20 mouse cellular contexts compared by ENCODE assay signal in genomic region chr2:12329620-12330019, GRCm38 (mm10).
"Had no signal": no experiment of that assay in that cellular context is flagged by ENCODE, and none has a peak within 500 bp of the region (broad histone marks: within the 10 kb centered on the region; RNA-seq: fewer than 3 reads in every experiment).

No protein-coding gene starts in this region.

- DNase-seq: kidney, adult 2 months; kidney, postnatal 36 days; liver; lung, adult 18-20 months; right cerebral cortex, adult 18-20 months; right cerebral cortex, postnatal 14 days; right cerebral cortex, postnatal 4 days; spleen, adult 18-20 months; thymus, postnatal 25 days had no signal

- ATAC-seq: liver, embryonic 12.5 days had no signal

- H3K27ac ChIP-seq: kidney, postnatal 0 days; liver, embryonic 12.5 days; liver, embryonic 15.5 days; macrophage; midbrain, embryonic 12.5 days; midbrain, embryonic 15.5 days; neural tube, embryonic 12.5 days; stomach, embryonic 15.5 days had no signal

- H3K4me2 ChIP-seq: liver, embryonic 12.5 days; liver, embryonic 15.5 days; midbrain, embryonic 12.5 days; stomach, embryonic 15.5 days had no signal

- H3K4me3 ChIP-seq: limb, embryonic 10.5 days; liver, embryonic 12.5 days; liver, embryonic 15.5 days; midbrain, embryonic 12.5 days; midbrain, embryonic 15.5 days; neural tube, embryonic 12.5 days; stomach, embryonic 15.5 days had no signal

- H3K36me3 ChIP-seq: limb, embryonic 10.5 days; limb, embryonic 13.5 days; liver, embryonic 12.5 days; liver, embryonic 15.5 days; midbrain, embryonic 12.5 days; midbrain, embryonic 15.5 days; neural tube, embryonic 12.5 days; neural tube, embryonic 15.5 days; stomach, embryonic 15.5 days had no signal

- H3K9me3 ChIP-seq: limb, embryonic 10.5 days; limb, embryonic 13.5 days; liver, embryonic 12.5 days; liver, embryonic 15.5 days; midbrain, embryonic 12.5 days; midbrain, embryonic 15.5 days; neural tube, embryonic 12.5 days; neural tube, embryonic 15.5 days; stomach, embryonic 15.5 days had no signal

- H3K9ac ChIP-seq: limb, embryonic 13.5 days; liver, embryonic 12.5 days; liver, embryonic 15.5 days; midbrain, embryonic 12.5 days; midbrain, embryonic 15.5 days; neural tube, embryonic 12.5 days; neural tube, embryonic 15.5 days; stomach, embryonic 15.5 days had no signal

- H3K27me3 ChIP-seq: limb, embryonic 13.5 days; liver, embryonic 12.5 days; midbrain, embryonic 15.5 days; neural tube, embryonic 12.5 days; neural tube, embryonic 15.5 days; stomach, embryonic 15.5 days had no signal
